ENCODE assay signal across 23 mouse cellular contexts in the genomic region with DNA sequence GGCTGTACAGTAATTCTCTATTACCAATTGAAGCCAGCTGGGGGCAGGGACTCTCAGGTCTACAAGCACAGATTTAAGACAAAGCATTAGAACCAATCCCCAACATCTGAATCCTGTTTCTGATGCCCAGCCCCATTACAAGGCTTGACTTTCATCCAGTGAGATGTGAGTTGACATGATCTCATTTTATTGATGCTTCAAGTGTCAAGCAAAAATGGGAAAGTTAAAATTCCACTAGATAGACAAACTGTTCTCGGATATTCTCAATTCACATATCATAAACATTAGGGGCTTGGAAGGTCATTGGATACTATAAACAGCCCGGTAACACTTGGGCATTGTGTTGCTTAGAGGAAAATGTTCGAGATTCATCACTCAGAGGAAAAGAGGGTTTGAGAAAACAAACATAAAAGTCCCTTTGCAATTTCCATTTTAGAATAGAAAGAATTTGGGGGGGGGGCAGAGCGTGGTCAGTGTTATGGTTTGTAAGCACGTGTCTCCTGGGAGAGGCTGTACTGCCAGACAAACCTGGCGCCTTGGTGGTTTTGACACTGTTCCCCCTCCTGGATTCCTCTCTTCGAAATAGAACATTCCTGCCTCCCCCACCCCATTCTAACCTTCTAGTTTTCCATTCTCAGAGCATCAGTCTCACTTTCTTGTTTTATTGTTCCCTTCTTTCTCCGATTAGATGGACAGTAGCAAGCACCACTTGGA.
A peak's percentile ranks its signal among the peaks of the same experiment; 100 is the strongest.
DNase-seq lines count a peak whose midpoint lies in the region; ATAC-seq lines count a peak whose summit lies in the region.
"Had no signal": no experiment of that assay in that cellular context is flagged by ENCODE, and none has a peak within 500 bp of the region (broad histone marks: within the 10 kb centered on the region; RNA-seq: fewer than 3 reads in every experiment).

No protein-coding gene starts in this region.

- 36% methylated on average over 8 of the region's 8 CpGs for WGBS in lung, embryonic 15.5 days

- no peaks in the 10 kb centered on the region for H3K36me3 ChIP-seq in lung, embryonic 15.5 days
- H3K36me3 ChIP-seq: embryonic facial prominence, embryonic 13.5 days; G1E; heart, embryonic 15.5 days; hindbrain, embryonic 10.5 days; liver, embryonic 12.5 days; midbrain, embryonic 15.5 days had no signal

- intact Hi-C loops in left cerebral cortex, postnatal 36 days (cut with DNase I) = no loop called here

- peak; percentile 23 for DNase-seq in embryo, embryonic 11 days
- DNase-seq in embryo, embryonic 9.5 days (ENCODE audit: extremely low spot score) = no peak
- peak; percentile 26 for DNase-seq in NIH3T3 (ENCODE audit: low read depth)
- peak; percentile 32 to 56 for DNase-seq in lung, postnatal 4 days
- DNase-seq in left cerebral cortex, postnatal 36 days (ENCODE audit: low spot score in 2 of 2) = no peak
- DNase-seq: adrenal gland, postnatal 36 days; cerebellum, adult 18-20 months; cerebellum, postnatal 25 days; kidney, adult 18-20 months; layer of hippocampus, postnatal 36 days; thymus, postnatal 25 days had no signal

- no peak overlapping the region for H3K9ac ChIP-seq in lung, embryonic 15.5 days
- H3K9ac ChIP-seq: embryonic facial prominence, embryonic 13.5 days; heart, embryonic 15.5 days; liver, embryonic 12.5 days; midbrain, embryonic 15.5 days had no signal

- peaks cover 16% of the 10 kb centered on the region for H3K4me1 ChIP-seq in lung, embryonic 15.5 days
- H3K4me1 ChIP-seq: liver, embryonic 12.5 days; midbrain, embryonic 15.5 days had no signal

- peak; percentile 51; the same call in 1 of the 2 replicates for ATAC-seq in lung, embryonic 15.5 days (ENCODE audit: borderline replicate concordance, extremely low read depth, low FRiP score, low TSS enrichment)
- ATAC-seq in megakaryocyte, adult 5-6 weeks (ENCODE audit: poor library complexity, severe bottlenecking) = no peak
- ATAC-seq: CD4-positive, CD25-positive, alpha-beta regulatory T cell, adult 4 months; forebrain, embryonic 16.5 days; liver, embryonic 12.5 days; midbrain, embryonic 15.5 days had no signal

- H3K27me3 ChIP-seq in lung, embryonic 15.5 days = no peaks in the 10 kb centered on the region
- H3K27me3 ChIP-seq: embryonic facial prominence, embryonic 13.5 days; heart, embryonic 15.5 days; liver, embryonic 12.5 days; midbrain, embryonic 15.5 days had no signal

- no peak overlapping the region for H3K4me2 ChIP-seq in lung, embryonic 15.5 days
- H3K4me2 ChIP-seq: embryonic facial prominence, embryonic 13.5 days; heart, embryonic 15.5 days; liver, embryonic 12.5 days; midbrain, embryonic 15.5 days had no signal

- no peaks in the 10 kb centered on the region for H3K9me3 ChIP-seq in lung, embryonic 15.5 days
- H3K9me3 ChIP-seq: heart, embryonic 15.5 days; hindbrain, embryonic 10.5 days; liver, embryonic 12.5 days; midbrain, embryonic 15.5 days had no signal

- H3K4me3 ChIP-seq in lung, embryonic 15.5 days = no peak overlapping the region
- H3K4me3 ChIP-seq: embryonic facial prominence, embryonic 13.5 days; heart, embryonic 15.5 days; hindbrain, embryonic 10.5 days; liver, embryonic 12.5 days; midbrain, embryonic 15.5 days; myocyte had no signal

- peak overlapping the region; percentile 65 for H3K27ac ChIP-seq in lung, embryonic 15.5 days
- H3K27ac ChIP-seq: heart, embryonic 15.5 days; hindbrain, embryonic 10.5 days; kidney, postnatal 0 days; liver, embryonic 12.5 days; midbrain, embryonic 15.5 days had no signal

Comparison
In these comparisons a context has a peak if more than half of its experiments do, and no peak if none do; other contexts are left out.
1. DNase-seq: peak in embryo, embryonic 11 days (single experiment), NIH3T3 (single experiment) and lung, postnatal 4 days (2 of 2); none in embryo, embryonic 9.5 days (single experiment) and left cerebral cortex, postnatal 36 days (0 of 2).